In genomic region chr13:45539205-45539568, GRCm38 (mm10) we compare ENCODE assay signal across 8 mouse cellular contexts. TPM values are rescaled to one million over a fixed set of nuclear protein-coding genes. Genes with fewer than 3 reads are reported as not detected.
A peak's percentile ranks its signal among the peaks of the same experiment; 100 is the strongest.
DNase-seq lines count a peak whose midpoint lies in the region; ATAC-seq and TF ChIP-seq lines count a peak whose summit lies in the region.

No protein-coding gene starts in this region.

- no peak overlapping the region for H3K4me3 ChIP-seq in CH12.LX (replicated peaks in 1 of 3; ENCODE audit: low read depth in 2 of 3, low read length in 2 of 3, poor library complexity in 1 of 3)
- H3K4me3 ChIP-seq in forebrain, embryonic 11.5 days (ENCODE audit: low read depth, low read length) = peak overlapping the region; percentile 35
- peak overlapping the region; percentile 42 for H3K4me3 ChIP-seq in heart, embryonic 15.5 days
- H3K4me3 ChIP-seq in liver, embryonic 15.5 days (replicated peaks) = no peak overlapping the region
- peak overlapping the region; percentile 34 for H3K4me3 ChIP-seq in neural tube, embryonic 14.5 days (ENCODE audit: low read depth, low read length)

- peak; percentile 35 to 75; a peak in 3 of 4 replicates for TF ChIP-seq CTCF in CH12.LX (conservative IDR thresholded peaks at IDR 0.05 in 1 of 2, IDR thresholded peaks at IDR 0.05 in 1 of 2; ENCODE audit: low read depth in 2 of 2, low read length in 2 of 2)

- in situ Hi-C loops in CH12.LX (cut with MboI; ENCODE audit: low pct_ligation_motif_present, low pct_unique_long_range_greater_than_20kb, low sequenced_read_pairs) = loop anchor here (25.0 kb wide), 2 partner anchors 623 to 1123 kb away; partner anchors contain the start of gene Fam8a1

- peak; percentile 90 for ATAC-seq in forebrain, embryonic 11.5 days (replicated peaks; ENCODE audit: low FRiP score)
- ATAC-seq in heart, embryonic 15.5 days (replicated peaks; ENCODE audit: insufficient number of reproducible peaks, insufficient read depth, low FRiP score, low read depth) = peak; percentile 65
- peak; percentile 63 for ATAC-seq in liver, embryonic 15.5 days (ENCODE audit: insufficient read depth)
- peak; percentile 96 for ATAC-seq in neural tube, embryonic 14.5 days (ENCODE audit: low read depth)

- H3K4me1 ChIP-seq in CH12.LX (ENCODE audit: control insufficient read depth in 1 of 2, insufficient read depth in 2 of 2) = peaks cover 0 to 10% of the 10 kb centered on the region in 2 experiments; a peak in 1 of 4 replicates
- H3K4me1 ChIP-seq in forebrain, embryonic 11.5 days (replicated peaks; ENCODE audit: control insufficient read depth, insufficient read depth, low read length) = 0 out of 2 replicates have a peak, but pooled peaks cover 2% of the 10 kb centered on the region
- H3K4me1 ChIP-seq in heart, embryonic 15.5 days (replicated peaks) = peaks cover 51% of the 10 kb centered on the region
- peaks cover 75% of the 10 kb centered on the region for H3K4me1 ChIP-seq in liver, embryonic 15.5 days (replicated peaks)
- peaks cover 2% of the 10 kb centered on the region; the same call in 1 of the 2 replicates for H3K4me1 ChIP-seq in neural tube, embryonic 14.5 days (ENCODE audit: control insufficient read depth, insufficient read depth, low read length)

- TF ChIP-seq RAD21 in CH12.LX (IDR thresholded peaks at IDR 0.05; ENCODE audit: low read depth, low read length) = peak; percentile 72

- no peaks in the 10 kb centered on the region for H3K79me2 ChIP-seq in CH12.LX (replicated peaks; ENCODE audit: control insufficient read depth, extremely low read depth, insufficient read depth, poor library complexity, severe bottlenecking)

- dilution Hi-C loops in CH12.LX (cut with MboI; ENCODE audit: extremely low pct_ligation_motif_present, extremely low pct_unique_long_range_greater_than_20kb, low sequenced_read_pairs) = no loop called here

- H3K9ac ChIP-seq in CH12.LX (ENCODE audit: insufficient read depth, low read depth) = no peak overlapping the region
- peak overlapping the region; percentile 55 for H3K9ac ChIP-seq in forebrain, embryonic 11.5 days (ENCODE audit: low read length)
- peak overlapping the region; percentile 46 for H3K9ac ChIP-seq in heart, embryonic 15.5 days
- peak overlapping the region; percentile 25; the same call in 1 of the 2 replicates for H3K9ac ChIP-seq in liver, embryonic 15.5 days
- peak overlapping the region; percentile 33; the same call in 1 of the 2 replicates for H3K9ac ChIP-seq in neural tube, embryonic 14.5 days (replicated peaks; ENCODE audit: low read depth, low read length)

- peak; percentile 74 for DNase-seq in CH12.LX (ENCODE audit: extremely low read depth)
- peak; percentile 67 for DNase-seq in brain, embryonic 18.5 days (ENCODE audit: low read depth, low spot score)
- peak; percentile 90 for DNase-seq in forebrain, embryonic 11.5 days (ENCODE audit: low spot score)
- DNase-seq in kidney, postnatal 14 days = peak; percentile 83
- peak; percentile 42 for DNase-seq in testis, postnatal 14 days (ENCODE audit: low spot score)

- TF ChIP-seq EP300 in CH12.LX (IDR thresholded peaks at IDR 0.05; ENCODE audit: low read length) = no peak

- TF ChIP-seq POLR2A in CH12.LX (IDR thresholded peaks at IDR 0.05; ENCODE audit: low read depth, low read length) = no peak

- H3K9me3 ChIP-seq in CH12.LX (replicated peaks; ENCODE audit: low read length) = no peaks in the 10 kb centered on the region
- H3K9me3 ChIP-seq in forebrain, embryonic 11.5 days (ENCODE audit: control insufficient read depth, low read length) = no peaks in the 10 kb centered on the region
- H3K9me3 ChIP-seq in heart, embryonic 15.5 days (replicated peaks) = no peaks in the 10 kb centered on the region
- no peaks in the 10 kb centered on the region for H3K9me3 ChIP-seq in liver, embryonic 15.5 days (replicated peaks)
- no peaks in the 10 kb centered on the region for H3K9me3 ChIP-seq in neural tube, embryonic 14.5 days (ENCODE audit: control insufficient read depth, low read length)

- no peaks in the 10 kb centered on the region for H3K27me3 ChIP-seq in CH12.LX (replicated peaks)
- H3K27me3 ChIP-seq in forebrain, embryonic 11.5 days (ENCODE audit: control insufficient read depth, insufficient read depth, low read length) = no peaks in the 10 kb centered on the region
- no peaks in the 10 kb centered on the region for H3K27me3 ChIP-seq in heart, embryonic 15.5 days
- no peaks in the 10 kb centered on the region for H3K27me3 ChIP-seq in liver, embryonic 15.5 days
- no peaks in the 10 kb centered on the region for H3K27me3 ChIP-seq in neural tube, embryonic 14.5 days (ENCODE audit: control insufficient read depth, insufficient read depth, low read length)

- peak overlapping the region; percentile 73 for H3K4me2 ChIP-seq in CH12.LX (ENCODE audit: insufficient read depth, low read depth, poor library complexity, severe bottlenecking)
- peak overlapping the region; percentile 61 for H3K4me2 ChIP-seq in forebrain, embryonic 11.5 days (ENCODE audit: low read depth, low read length, severe bottlenecking)
- H3K4me2 ChIP-seq in heart, embryonic 15.5 days = peak overlapping the region; percentile 70
- peak overlapping the region; percentile 43 for H3K4me2 ChIP-seq in liver, embryonic 15.5 days
- H3K4me2 ChIP-seq in neural tube, embryonic 14.5 days (ENCODE audit: low read depth, low read length) = peak overlapping the region; percentile 60

- 6% methylated on average over 10 of the region's 10 CpGs for WGBS in forebrain, embryonic 11.5 days
- 13% methylated on average over 10 of the region's 10 CpGs for WGBS in heart, embryonic 15.5 days
- WGBS in liver, embryonic 15.5 days (ENCODE audit: insufficient replicate concordance) = 27% methylated on average over 10 of the region's 10 CpGs
- WGBS in neural tube, embryonic 14.5 days = 4% methylated on average over 10 of the region's 10 CpGs

- no peak overlapping the region for H3K27ac ChIP-seq in CH12.LX (ENCODE audit: insufficient read depth, low read depth)
- H3K27ac ChIP-seq in forebrain, embryonic 11.5 days (ENCODE audit: low read depth, low read length) = no peak overlapping the region
- peak overlapping the region; percentile 91 for H3K27ac ChIP-seq in heart, embryonic 15.5 days
- peak overlapping the region; percentile 75 for H3K27ac ChIP-seq in liver, embryonic 15.5 days (replicated peaks)
- H3K27ac ChIP-seq in neural tube, embryonic 14.5 days (ENCODE audit: low read depth, low read length) = peak overlapping the region; percentile 80

- H3K36me3 ChIP-seq in CH12.LX (replicated peaks in 1 of 2; ENCODE audit: control insufficient read depth in 1 of 2, insufficient read depth in 1 of 2, low read length in 1 of 2) = peaks cover 0 to 10% of the 10 kb centered on the region in 2 experiments
- no peaks in the 10 kb centered on the region for H3K36me3 ChIP-seq in forebrain, embryonic 11.5 days (ENCODE audit: control insufficient read depth, insufficient read depth, low read length)
- H3K36me3 ChIP-seq in heart, embryonic 15.5 days = peaks cover 33% of the 10 kb centered on the region
- H3K36me3 ChIP-seq in liver, embryonic 15.5 days (replicated peaks) = peaks cover 98% of the 10 kb centered on the region
- no peaks in the 10 kb centered on the region for H3K36me3 ChIP-seq in neural tube, embryonic 14.5 days (ENCODE audit: control insufficient read depth, insufficient read depth, low read length)

TF ChIP-seq in CH12.LX, 34 proteins besides CTCF, POLR2A, EP300 and RAD21:
- TF ChIP-seq SMC3 (IDR thresholded peaks at IDR 0.05; ENCODE audit: low read depth, low read length) (peak; percentile 47), SIN3A (IDR thresholded peaks at IDR 0.05; ENCODE audit: low read length) (no peak), KAT2A (IDR thresholded peaks at IDR 0.05; ENCODE audit: insufficient replicate concordance, low read length) (no peak)
TF ChIP-seq in CH12.LX: peak in this region for 1.

RNA-seq across cellular contexts. Expression of gene Gmpr, which starts 31.9 kb away (rescaled TPM):
- total RNA-seq in CH12.LX (2012; rRNA removed) (0.21 and 0.55 TPM in 2 replicates), CH12.LX (2014; rRNA removed) (0.72 and 1.0 TPM in 2 replicates)
- 2.2 and 2.4 TPM in 2 replicates for polyA plus RNA-seq in CH12.LX (2012; ENCODE audit: insufficient read length, low read depth)
- 20.3 and 20.5 TPM in 2 replicates for polyA plus RNA-seq in forebrain, embryonic 11.5 days (2014; fragmentation: Nextera tagmentation; extraction: Ambion mirVana)
- polyA plus RNA-seq in heart, embryonic 15.5 days (2015; fragmentation: Nextera tagmentation; extraction: Ambion mirVana) = 180 and 185 TPM in 2 replicates
- 265 and 273 TPM in 2 replicates for polyA plus RNA-seq in liver, embryonic 15.5 days (2015; fragmentation: Nextera tagmentation; extraction: Ambion mirVana)
- polyA plus RNA-seq in neural tube, embryonic 14.5 days (2014; fragmentation: Nextera tagmentation; extraction: Ambion mirVana) = 46.5 and 46.9 TPM in 2 replicates

Comparison
In these comparisons a context has a peak if more than half of its experiments do, and no peak if none do; other contexts are left out.
1. H3K27ac ChIP-seq: peak in heart, embryonic 15.5 days (single experiment), liver, embryonic 15.5 days (single experiment) and neural tube, embryonic 14.5 days (single experiment); none in CH12.LX (single experiment) and forebrain, embryonic 11.5 days (single experiment).
2. H3K4me3 ChIP-seq: peak in forebrain, embryonic 11.5 days (single experiment), heart, embryonic 15.5 days (single experiment) and neural tube, embryonic 14.5 days (single experiment); none in CH12.LX (0 of 3) and liver, embryonic 15.5 days (single experiment).
3. Peak in every context shown above with its lines, with median percentiles within 50 percentile points of each other: DNase-seq, H3K4me2 ChIP-seq and ATAC-seq.